Mouse (Mus musculus) MEL (cell line): ENCODE measurements at regions not wholly inside any gene's neighbourhood (a gene's known extent, or its start where the extent isn't known, plus 50 kb on each side); places are given as distances from the start of the nearest gene placed in this dataset.

Source experiments
- DNase-seq: peaks from one replicate; pipeline ENCODE4 v3.0.0; 2011; ENCODE audit warnings: low read depth, low spot score
- H3K27ac ChIP-seq: 2 replicates; pipeline ENCODE4 v1.5.1; 2012; ENCODE audit warnings: low read depth, mild to moderate bottlenecking, control low read depth, low read length, moderate library complexity; ENCODE audit not compliant: control insufficient read depth
- H3K27me3 ChIP-seq, 2 experiments: fragments of 150-350 bp in 1 of 2; sonication (generic) in 1 of 2; 2 replicates each; pipeline ENCODE4 v1.6.1; 2012; ENCODE audit warnings: low read length in 2 of 2, mild to moderate bottlenecking in 2 of 2, improper control_type of control experiment in 1 of 2, moderate library complexity in 1 of 2; ENCODE audit not compliant: insufficient read depth in 2 of 2, control insufficient read depth in 1 of 2
- H3K36me3 ChIP-seq, 2 experiments: 2 replicates each; pipeline ENCODE4 v1.6.1; 2012 to 2014; ENCODE audit warnings: low read length in 2 of 2, improper control_type of control experiment in 1 of 2, inconsistent platforms in 1 of 2, mild to moderate bottlenecking in 1 of 2; ENCODE audit not compliant: insufficient read depth in 2 of 2, control insufficient read depth in 1 of 2
- H3K4me1 ChIP-seq, 2 experiments: fragments of 150-350 bp in 1 of 2; sonication (generic) in 1 of 2; 2 replicates each; pipeline ENCODE4 v1.6.1; 2012; ENCODE audit warnings: low read length in 2 of 2, improper control_type of control experiment in 1 of 2, mild to moderate bottlenecking in 1 of 2; ENCODE audit not compliant: insufficient read depth in 2 of 2, control insufficient read depth in 1 of 2
- H3K4me3 ChIP-seq, 2 experiments: fragments of 150-350 bp in 1 of 2; sonication (generic) in 1 of 2; 2 replicates each; pipeline ENCODE4 v1.5.1; 2012; ENCODE audit warnings: low read depth in 2 of 2, low read length in 2 of 2, mild to moderate bottlenecking in 2 of 2, moderate library complexity in 2 of 2, control low read depth in 1 of 2, improper control_type of control experiment in 1 of 2; ENCODE audit not compliant: control insufficient read depth in 1 of 2, insufficient read depth in 1 of 2
- H3K79me2 ChIP-seq: 2 replicates; pipeline ENCODE4 v1.6.1; 2012; ENCODE audit warnings: mild to moderate bottlenecking, low read length, moderate library complexity; ENCODE audit not compliant: control insufficient read depth, poor library complexity, insufficient read depth
- H3K9ac ChIP-seq: 2 replicates; pipeline ENCODE4 v1.6.1; 2012; ENCODE audit warnings: low read depth, mild to moderate bottlenecking, control low read depth, low read length, moderate library complexity; ENCODE audit not compliant: control insufficient read depth, poor library complexity, severe bottlenecking
- H3K9me3 ChIP-seq: fragments of 150-350 bp; sonication (generic); replicated peaks from 2 replicates; pipeline ENCODE4 v1.6.1; 2012; ENCODE audit warnings: mild to moderate bottlenecking, low read length, improper control_type of control experiment, moderate library complexity; ENCODE audit not compliant: insufficient read depth
- CHD1 ChIP-seq: IDR thresholded peaks from 2 replicates; pipeline ENCODE4 v1.6.1; 2012; ENCODE audit warnings: low read depth, mild to moderate bottlenecking, inconsistent platforms, low read length, improper control_type of control experiment
- E2F4 ChIP-seq: IDR thresholded peaks from 2 replicates; pipeline ENCODE4 v1.6.1; 2011; ENCODE audit warnings: low read depth, low read length, improper control_type of control experiment, borderline replicate concordance
- ELF1 ChIP-seq: IDR thresholded peaks from 2 replicates; pipeline ENCODE4 v1.6.1; 2014; ENCODE audit warnings: low read depth, mild to moderate bottlenecking, inconsistent platforms, low read length, improper control_type of control experiment, moderate library complexity
- MAFK ChIP-seq: IDR thresholded peaks from 2 replicates; pipeline ENCODE4 v1.6.1; 2011; ENCODE audit warnings: low read depth, mild to moderate bottlenecking, low read length, improper control_type of control experiment, borderline replicate concordance
- MEF2A ChIP-seq: IDR thresholded peaks from 2 replicates; pipeline ENCODE4 v1.6.1; 2014; ENCODE audit warnings: low read depth, mild to moderate bottlenecking, inconsistent platforms, low read length, improper control_type of control experiment; ENCODE audit not compliant: poor library complexity, insufficient replicate concordance, severe bottlenecking; ENCODE audit errors: extremely low read depth
- MYB ChIP-seq: IDR thresholded peaks from 2 replicates; pipeline ENCODE4 v1.6.1; 2011; ENCODE audit warnings: mild to moderate bottlenecking, low read depth, low read length, improper control_type of control experiment
- NRF1 ChIP-seq: IDR thresholded peaks from 2 replicates; pipeline ENCODE4 v1.6.1; 2014; ENCODE audit warnings: low read depth, mild to moderate bottlenecking, inconsistent platforms, low read length, improper control_type of control experiment, moderate library complexity; ENCODE audit not compliant: poor library complexity, insufficient read depth, severe bottlenecking
- RAD21 ChIP-seq: IDR thresholded peaks from 2 replicates; pipeline ENCODE4 v1.6.1; 2011; ENCODE audit warnings: mild to moderate bottlenecking, low read depth, low read length, improper control_type of control experiment
- SIN3A ChIP-seq: IDR thresholded peaks from 2 replicates; pipeline ENCODE4 v1.6.1; 2012; ENCODE audit warnings: low read length, improper control_type of control experiment, inconsistent platforms
- SMC3 ChIP-seq: IDR thresholded peaks from 2 replicates; pipeline ENCODE4 v1.6.1; 2011; ENCODE audit warnings: low read depth, low read length, improper control_type of control experiment
- USF2 ChIP-seq, 2 experiments: IDR thresholded peaks; 2 replicates each; pipeline ENCODE4 v1.6.1; 2011 to 2012; ENCODE audit warnings: improper control_type of control experiment in 2 of 2, low read length in 2 of 2, borderline replicate concordance in 1 of 2, inconsistent platforms in 1 of 2, low read depth in 1 of 2, mild to moderate bottlenecking in 1 of 2; ENCODE audit not compliant: insufficient read depth in 1 of 2
- ZC3H11A ChIP-seq: IDR thresholded peaks from 2 replicates; pipeline ENCODE4 v1.6.1; 2012; ENCODE audit warnings: low read depth, mild to moderate bottlenecking, inconsistent platforms, low read length, improper control_type of control experiment

DNA sequence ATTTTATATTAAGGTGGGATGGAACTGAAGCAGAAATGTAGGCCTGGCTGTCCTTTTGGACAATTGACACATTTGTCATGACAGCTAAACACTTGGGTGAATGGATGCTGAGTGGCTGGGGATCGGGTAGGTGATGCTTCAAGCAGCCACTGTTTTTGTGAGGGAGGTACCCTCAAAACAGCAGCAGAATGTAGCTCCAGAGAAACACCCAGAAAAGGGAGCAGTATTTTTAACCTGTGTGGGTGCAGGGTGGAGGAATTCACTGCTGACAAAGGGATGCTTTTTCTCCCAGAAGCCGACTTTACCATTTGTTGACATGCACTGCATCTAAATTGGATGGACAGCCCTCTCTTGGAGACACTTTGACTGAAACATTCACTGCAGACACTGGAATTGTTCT, 213.7 kb upstream of the Camk1g start:
- Histone ChIP-seq H3K9me3 (no peaks in the 10 kb centered on the region), H3K27ac (no peak overlapping the region), H3K27me3 (no peaks in the 10 kb centered on the region), H3K4me1 (no peaks in the 10 kb centered on the region), H3K9ac (no peak overlapping the region), H3K4me3 (no peak overlapping the region), H3K36me3 (no peaks in the 10 kb centered on the region), H3K79me2 (no peaks in the 10 kb centered on the region)
- TF ChIP-seq USF2 (IDR thresholded peaks at IDR 0.05; ENCODE audit: borderline replicate concordance in 1 of 2, insufficient read depth in 1 of 2, low read depth in 1 of 2, low read length in 2 of 2) (no peak), E2F4 (no peak), NRF1 (no peak), RAD21 (no peak)
- no peak for DNase-seq

GRCm38 (mm10) chr1:193580393-193580792, 210.3 kb upstream of the Camk1g start:
- Histone ChIP-seq H3K79me2 (no peaks in the 10 kb centered on the region), H3K9me3 (no peaks in the 10 kb centered on the region), H3K36me3 (no peaks in the 10 kb centered on the region)
- TF ChIP-seq ELF1: no peak
- TF ChIP-seq MEF2A: no peak
- no peak for TF ChIP-seq ZC3H11A
- TF ChIP-seq MYB: no peak
- no peak for TF ChIP-seq MAFK
- TF ChIP-seq, all 39 proteins: peak for 0
- H3K9ac ChIP-seq: no peak overlapping the region
- no peak overlapping the region for H3K4me3 ChIP-seq
- DNase-seq: peak; percentile 23
- no peaks in the 10 kb centered on the region for H3K27me3 ChIP-seq
- H3K4me1 ChIP-seq: no peaks in the 10 kb centered on the region
- no peak overlapping the region for H3K27ac ChIP-seq

- Histone ChIP-seq H3K36me3 (no peaks in the 10 kb centered on the region), H3K4me3 (no peak overlapping the region), H3K4me1 (no peaks in the 10 kb centered on the region), H3K27me3 (no peaks in the 10 kb centered on the region), H3K27ac (no peak overlapping the region), H3K79me2 (no peaks in the 10 kb centered on the region), H3K9me3 (no peaks in the 10 kb centered on the region), H3K9ac (no peak overlapping the region)
- DNase-seq: no peak
- no peak for TF ChIP-seq MEF2A
- no peak for TF ChIP-seq SMC3
- no peak for TF ChIP-seq RAD21
- TF ChIP-seq CHD1: no peak
- no peak for TF ChIP-seq SIN3A
Observed at GRCm38 (mm10) chr1:193579671-193580070, 209.6 kb upstream of the Camk1g start.
